Mouse (Mus musculus) testis, adult 2 months (tissue): ENCODE measurements around the gene Kcnh7.

Source experiments
- CTCF ChIP-seq: fragments of 200-500 bp; IDR thresholded peaks from 2 replicates; pipeline ENCODE4 v1.5.1; 2012; ENCODE audit warnings: low read depth, mild to moderate bottlenecking, inconsistent platforms, low read length, moderate library complexity; ENCODE audit not compliant: control insufficient read depth, insufficient read depth, insufficient replicate concordance
- POLR2A ChIP-seq: fragments of 200-500 bp; IDR thresholded peaks from 2 replicates; pipeline ENCODE4 v1.6.1; 2012; ENCODE audit warnings: low read depth, mild to moderate bottlenecking, inconsistent platforms, low read length, moderate library complexity; ENCODE audit not compliant: control insufficient read depth

DNA sequence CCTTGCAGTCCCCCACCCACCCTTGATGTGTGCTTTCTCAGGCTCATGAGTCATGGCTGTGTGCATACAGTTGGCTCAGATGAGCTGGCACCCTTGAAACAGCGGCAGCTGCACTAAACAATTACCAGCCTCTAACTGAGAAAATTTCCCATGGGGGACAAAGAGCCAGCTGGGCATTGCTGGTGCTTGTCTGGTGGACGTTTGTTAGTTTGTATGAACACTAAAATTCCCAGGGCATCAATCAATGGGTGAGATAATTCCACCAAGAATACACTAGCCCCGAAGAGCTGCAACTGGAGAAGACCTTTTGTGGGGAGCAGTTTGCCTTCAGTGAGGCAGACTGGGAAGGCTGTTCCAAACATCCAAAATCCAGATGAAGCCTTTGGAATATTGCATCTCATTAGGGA is 376.6 kb downstream of the Kcnh7 start:
- no peak for TF ChIP-seq CTCF
- no peak for TF ChIP-seq POLR2A
